In the genomic region with DNA sequence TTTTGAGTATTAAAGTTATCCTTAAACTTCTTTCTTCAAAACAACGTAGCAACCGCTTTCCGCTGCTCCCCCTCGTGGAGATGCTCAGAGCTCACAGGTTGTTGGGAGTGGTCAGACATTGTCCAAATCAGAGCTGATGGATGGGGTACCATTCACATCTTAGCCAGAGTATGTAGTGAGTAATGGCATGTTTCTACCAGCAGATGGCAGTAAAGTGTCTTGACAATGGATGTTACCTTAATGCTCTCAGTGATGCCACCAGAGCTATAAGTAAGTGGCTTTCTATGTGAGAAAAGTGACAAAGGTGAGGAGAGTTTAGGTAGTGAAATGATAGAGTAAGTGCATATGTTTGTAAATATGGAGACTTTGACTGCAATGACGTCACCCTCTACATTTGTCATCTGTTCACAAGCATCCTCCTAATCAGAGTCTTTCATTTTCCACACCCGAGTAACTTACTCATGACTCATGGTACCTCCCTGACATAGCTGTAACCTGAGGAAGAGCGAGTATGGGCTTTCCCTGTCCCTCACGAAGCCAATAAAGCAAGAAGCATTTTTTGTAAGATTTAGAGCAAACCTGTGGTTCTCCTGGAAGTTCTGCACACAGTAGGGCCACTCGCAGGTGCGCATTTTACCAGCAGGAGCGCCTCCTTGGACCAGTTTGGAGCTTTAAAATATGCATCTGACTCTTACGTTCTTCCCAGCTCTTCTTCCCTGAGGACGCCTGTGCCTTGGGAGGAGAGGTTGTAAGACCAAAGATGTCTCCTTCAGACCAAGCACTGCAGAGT, we compare ENCODE assay signal across 8 mouse cellular contexts.
DNase-seq lines count a peak whose midpoint lies in the region; ATAC-seq lines count a peak whose summit lies in the region.

No protein-coding gene starts in this region.

- 0 out of 2 replicates have a peak, but pooled peaks have one; percentile 61 for ATAC-seq in embryonic facial prominence, embryonic 11.5 days (replicated peaks; ENCODE audit: insufficient number of reproducible peaks, low FRiP score, low TSS enrichment, low read depth)
- no peak for ATAC-seq in limb, embryonic 11.5 days (ENCODE audit: insufficient number of reproducible peaks, low FRiP score, low TSS enrichment, low read depth)
- peak; percentile 67 for ATAC-seq in neural tube, embryonic 13.5 days (ENCODE audit: low read depth)

- H3K9me3 ChIP-seq in embryonic facial prominence, embryonic 11.5 days (replicated peaks; ENCODE audit: control insufficient read depth, low read length) = no peaks in the 10 kb centered on the region
- no peaks in the 10 kb centered on the region for H3K9me3 ChIP-seq in limb, embryonic 11.5 days (ENCODE audit: control insufficient read depth, low read length)
- no peaks in the 10 kb centered on the region for H3K9me3 ChIP-seq in neural tube, embryonic 13.5 days

- no peak overlapping the region for H3K4me3 ChIP-seq in embryonic facial prominence, embryonic 11.5 days (ENCODE audit: low read depth, low read length)
- no peak overlapping the region for H3K4me3 ChIP-seq in limb, embryonic 11.5 days (ENCODE audit: low read depth, low read length)
- no peak overlapping the region for H3K4me3 ChIP-seq in neural tube, embryonic 13.5 days

- DNase-seq in heart, adult 18-20 months = peak; percentile 12 to 51
- DNase-seq in heart, postnatal 25 days (ENCODE audit: low spot score) = no peak
- DNase-seq in Muller cell, postnatal 12 days (ENCODE audit: inconsistent ontology term) = peak; percentile 65
- peak; percentile 88 for DNase-seq in embryonic facial prominence, embryonic 11.5 days (ENCODE audit: low spot score)
- DNase-seq in hindlimb bud, embryonic 11.5 days (ENCODE audit: extremely low spot score, low read depth, low spot score) = peak; percentile 93
- peak; percentile 69 for DNase-seq in limb, embryonic 11.5 days (ENCODE audit: low spot score)
- DNase-seq in spleen, postnatal 36 days (ENCODE audit: low spot score in 2 of 2) = no peak

- WGBS in embryonic facial prominence, embryonic 11.5 days = 57% methylated on average over 13 of the region's 13 CpGs
- 56% methylated on average over 13 of the region's 13 CpGs for WGBS in limb, embryonic 11.5 days
- WGBS in neural tube, embryonic 13.5 days = 61% methylated on average over 13 of the region's 13 CpGs

- H3K27ac ChIP-seq in embryonic facial prominence, embryonic 11.5 days (replicated peaks; ENCODE audit: low read depth, low read length) = no peak overlapping the region
- no peak overlapping the region for H3K27ac ChIP-seq in limb, embryonic 11.5 days (replicated peaks; ENCODE audit: low read depth, low read length)
- H3K27ac ChIP-seq in neural tube, embryonic 13.5 days (replicated peaks) = no peak overlapping the region

- intact Hi-C loops in heart, postnatal 25 days (cut with DNase I) = loop anchor here (2.0 to 5.0 kb wide), 2 partner anchors 258 to 321 kb away; no protein-coding TSS in a partner anchor

- no peaks in the 10 kb centered on the region for H3K27me3 ChIP-seq in embryonic facial prominence, embryonic 11.5 days (ENCODE audit: control insufficient read depth, insufficient read depth, low read length)
- no peaks in the 10 kb centered on the region for H3K27me3 ChIP-seq in limb, embryonic 11.5 days (ENCODE audit: control insufficient read depth, insufficient read depth, low read length)
- H3K27me3 ChIP-seq in neural tube, embryonic 13.5 days = no peaks in the 10 kb centered on the region

- no peak overlapping the region for H3K4me2 ChIP-seq in embryonic facial prominence, embryonic 11.5 days (ENCODE audit: low read depth, low read length)
- no peak overlapping the region for H3K4me2 ChIP-seq in limb, embryonic 11.5 days (ENCODE audit: low read depth, severe bottlenecking)
- H3K4me2 ChIP-seq in neural tube, embryonic 13.5 days = no peak overlapping the region

- no peaks in the 10 kb centered on the region for H3K36me3 ChIP-seq in embryonic facial prominence, embryonic 11.5 days (replicated peaks; ENCODE audit: control insufficient read depth, insufficient read depth, low read depth, low read length)
- no peaks in the 10 kb centered on the region for H3K36me3 ChIP-seq in limb, embryonic 11.5 days (ENCODE audit: control insufficient read depth, insufficient read depth, low read length)
- no peaks in the 10 kb centered on the region for H3K36me3 ChIP-seq in neural tube, embryonic 13.5 days

- H3K4me1 ChIP-seq in embryonic facial prominence, embryonic 11.5 days (ENCODE audit: control insufficient read depth, insufficient read depth, low read length) = no peaks in the 10 kb centered on the region
- no peaks in the 10 kb centered on the region for H3K4me1 ChIP-seq in limb, embryonic 11.5 days (ENCODE audit: control insufficient read depth, insufficient read depth, low read length)
- peaks cover 48% of the 10 kb centered on the region for H3K4me1 ChIP-seq in neural tube, embryonic 13.5 days (replicated peaks)

- no peak overlapping the region for H3K9ac ChIP-seq in embryonic facial prominence, embryonic 11.5 days (replicated peaks; ENCODE audit: low read length)
- H3K9ac ChIP-seq in limb, embryonic 11.5 days (ENCODE audit: low read length) = no peak overlapping the region
- no peak overlapping the region for H3K9ac ChIP-seq in neural tube, embryonic 13.5 days

Comparison
In these comparisons a context has a peak if more than half of its experiments do, and no peak if none do; other contexts are left out.
1. DNase-seq: peak in heart, adult 18-20 months (2 of 2), Muller cell, postnatal 12 days (single experiment), embryonic facial prominence, embryonic 11.5 days (single experiment), hindlimb bud, embryonic 11.5 days (single experiment) and limb, embryonic 11.5 days (single experiment); none in heart, postnatal 25 days (single experiment) and spleen, postnatal 36 days (0 of 2).